Mouse (Mus musculus) liver, adult (tissue): ENCODE measurements around the gene Zfp526.
A peak's percentile ranks its signal among the peaks of the same experiment; 100 is the strongest.

Experiments
- GATA4 ChIP-seq: IDR thresholded peaks from 2 replicates; pipeline ENCODE4 v1.6.1; 2014; ENCODE audit warnings: mild to moderate bottlenecking, low read length; ENCODE audit not compliant: insufficient replicate concordance

The Zfp526 gene

DNA sequence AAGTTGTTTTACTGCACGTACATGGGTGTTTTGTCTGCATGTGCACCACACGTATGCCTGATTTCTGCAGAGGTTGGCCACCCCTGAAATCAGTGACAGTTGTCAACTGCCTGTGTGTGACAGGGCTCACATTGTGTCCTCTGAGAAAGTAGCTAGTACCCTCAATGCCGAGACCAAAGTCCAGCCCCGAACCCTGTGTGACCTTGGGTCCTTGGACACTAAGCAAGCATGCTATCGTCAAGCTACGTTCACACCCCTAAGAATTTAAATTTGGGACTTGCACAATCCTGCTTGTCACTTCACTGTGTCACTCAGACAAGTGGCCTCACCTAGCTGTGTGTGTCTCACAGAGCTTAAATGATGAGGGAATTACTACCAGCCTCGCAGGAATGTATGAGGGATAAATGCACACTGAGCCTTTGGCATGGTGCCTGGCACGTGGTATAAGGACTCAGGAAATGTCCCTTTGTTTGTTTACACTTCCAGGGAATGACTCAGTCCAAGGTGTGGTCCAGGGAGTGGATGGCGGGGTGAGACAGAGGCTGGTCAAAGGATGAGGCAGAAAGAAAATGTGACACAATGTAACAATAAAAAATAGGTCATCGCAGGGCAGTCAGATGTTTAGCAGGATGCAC, 23.7 kb upstream of the Zfp526 start:
- no peak for TF ChIP-seq GATA4

DNA sequence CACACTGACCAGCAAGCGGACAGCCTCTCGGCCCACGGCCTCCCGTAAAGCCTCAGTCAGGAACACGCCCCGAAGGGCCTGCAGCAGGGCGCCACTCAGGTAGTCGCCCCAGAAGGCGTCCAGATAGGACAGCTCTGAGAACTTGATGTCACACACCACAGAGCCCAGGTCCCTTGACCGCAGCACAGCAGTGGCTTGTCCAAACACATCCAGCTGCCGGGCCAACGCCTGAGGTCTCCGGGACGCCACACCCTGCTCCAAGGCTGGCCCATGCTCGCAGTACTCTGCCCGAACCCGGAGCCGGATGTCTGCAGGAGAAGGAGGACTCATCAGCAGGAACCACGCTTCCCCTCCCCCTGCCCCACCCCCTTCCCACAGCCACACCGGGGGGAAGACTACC, 17.6 kb upstream of the Zfp526 start:
- TF ChIP-seq GATA4: no peak

DNA sequence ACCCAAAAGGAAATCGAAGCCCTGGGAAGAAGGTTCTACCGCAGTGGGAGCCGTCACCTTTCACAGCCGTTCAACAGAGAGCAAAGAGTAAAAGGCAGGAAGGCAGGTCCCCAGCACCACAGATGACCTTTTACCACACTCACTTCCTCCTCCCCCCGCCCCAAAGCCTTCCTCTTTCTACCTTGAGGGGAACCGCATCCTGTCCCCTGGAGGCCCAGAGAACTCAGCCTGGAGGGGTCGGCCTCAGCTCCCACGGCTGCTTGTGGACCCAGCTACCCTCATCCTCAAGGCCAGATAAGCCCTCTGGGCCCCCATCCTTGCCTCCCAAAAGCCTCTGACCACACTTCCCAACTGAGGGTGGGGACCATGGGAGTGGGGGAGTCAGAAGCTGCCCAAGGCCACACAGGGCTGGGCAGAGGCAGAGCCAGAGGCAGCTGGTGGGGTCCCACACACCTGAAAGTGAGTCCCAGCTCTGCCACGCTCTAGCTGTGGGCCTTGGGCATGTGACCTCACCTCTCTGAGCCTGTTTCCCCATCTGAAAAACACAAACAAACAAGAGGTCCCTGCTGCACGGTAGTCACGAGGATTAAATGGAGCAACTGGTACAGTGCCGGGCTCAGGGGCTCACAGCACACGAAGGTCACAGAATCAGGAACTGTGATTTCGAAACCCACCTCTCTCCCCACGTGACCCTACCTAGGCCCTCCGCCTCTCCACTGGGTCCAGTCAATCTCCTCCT, 15.7 kb upstream of the Zfp526 start:
- TF ChIP-seq GATA4: no peak

DNA sequence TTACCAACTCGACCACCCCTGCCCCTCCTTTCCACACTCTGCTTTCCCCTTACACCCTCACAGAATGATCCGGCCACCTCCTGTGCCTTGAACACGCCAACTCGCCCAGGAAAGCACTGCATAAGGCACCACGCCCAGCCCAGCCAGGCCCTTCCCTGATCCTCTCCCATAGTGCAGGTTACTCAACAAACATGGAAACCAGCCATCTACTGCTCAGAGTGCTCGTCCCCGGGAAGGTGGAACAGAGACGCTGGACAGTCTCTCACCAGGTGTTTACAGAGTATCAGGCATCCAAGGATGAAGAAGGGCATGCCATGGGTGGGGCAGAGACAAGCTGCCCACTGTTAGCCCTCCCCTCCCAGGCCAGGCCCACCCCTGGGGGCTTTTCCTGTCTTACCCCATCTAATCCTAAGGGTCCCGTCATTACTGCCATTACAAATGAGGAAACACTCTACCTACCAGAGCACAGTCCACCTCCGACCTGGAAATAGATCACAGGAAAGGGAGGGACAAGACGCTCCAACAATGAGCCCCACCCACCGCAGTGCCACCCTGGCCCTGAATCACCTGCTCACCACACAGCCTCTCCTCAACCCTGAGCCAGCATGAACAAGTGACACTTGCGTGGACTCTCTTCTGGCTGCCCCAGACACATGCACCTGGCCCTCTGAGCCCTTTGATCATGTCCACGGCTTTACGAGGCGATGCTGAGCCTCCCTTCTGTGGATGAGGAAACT, 15.0 kb upstream of the Zfp526 start:
- no peak for TF ChIP-seq GATA4

DNA sequence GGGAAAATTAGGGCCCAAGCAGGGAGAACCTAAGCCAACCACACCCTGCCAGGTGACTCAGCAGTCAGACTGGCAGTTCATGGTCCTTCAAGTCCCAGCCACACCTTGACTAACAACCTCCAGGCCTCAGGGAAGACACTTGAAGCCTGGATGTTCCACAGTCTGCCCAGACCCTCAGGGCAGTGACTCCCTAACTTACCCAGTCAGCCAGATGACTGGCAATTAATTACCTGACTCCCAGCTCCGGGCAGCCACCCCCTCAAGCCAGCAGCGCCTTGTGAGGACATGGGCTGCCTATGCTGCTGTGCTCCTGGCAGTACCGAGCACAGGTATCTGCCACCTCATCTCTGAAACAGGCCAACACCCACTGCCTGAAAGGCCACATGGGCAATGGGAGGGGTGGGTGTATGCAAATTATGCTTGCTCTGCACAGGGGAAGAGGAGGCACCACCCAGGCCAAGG, 12.0 kb upstream of the Zfp526 start:
- TF ChIP-seq GATA4: no peak

DNA sequence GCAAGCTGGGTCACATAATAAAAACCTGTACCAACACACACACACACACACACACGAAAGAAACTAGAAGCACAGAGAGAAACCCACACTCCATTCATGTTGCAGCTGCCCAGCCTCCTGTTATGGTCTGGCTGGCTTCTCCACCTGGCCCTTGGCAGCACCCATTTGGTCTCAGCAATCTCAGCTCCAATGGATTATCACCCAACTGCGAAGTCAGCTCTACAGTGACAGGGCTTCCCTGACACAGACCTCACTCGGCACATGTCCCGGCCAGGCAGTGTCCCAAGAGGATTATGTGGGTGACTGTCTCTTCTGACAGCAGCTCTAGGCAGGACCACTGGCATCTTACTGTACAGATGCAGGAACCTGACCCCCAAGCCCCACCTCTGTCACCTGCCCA, 10.7 kb upstream of the Zfp526 start:
- TF ChIP-seq GATA4: no peak

DNA sequence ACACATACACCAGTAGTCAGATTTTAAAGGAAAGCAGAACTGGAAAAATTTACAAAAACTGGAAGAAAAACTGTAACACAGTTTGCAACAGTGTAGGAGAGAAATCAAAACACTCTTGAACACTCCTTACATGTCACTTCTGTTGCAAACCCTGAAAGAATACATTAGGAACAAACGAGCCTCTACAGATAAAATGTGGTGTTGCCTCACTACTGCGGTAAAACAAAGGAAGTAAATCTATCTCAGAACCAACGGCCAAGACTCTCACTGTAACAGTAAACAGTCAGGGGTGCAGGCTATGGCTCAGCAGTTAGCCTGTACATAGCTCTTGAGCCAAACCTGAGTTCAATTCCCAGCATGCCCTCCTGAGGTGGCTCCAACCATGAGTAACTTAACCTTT, 8.1 kb upstream of the Zfp526 start:
- no peak for TF ChIP-seq GATA4

DNA sequence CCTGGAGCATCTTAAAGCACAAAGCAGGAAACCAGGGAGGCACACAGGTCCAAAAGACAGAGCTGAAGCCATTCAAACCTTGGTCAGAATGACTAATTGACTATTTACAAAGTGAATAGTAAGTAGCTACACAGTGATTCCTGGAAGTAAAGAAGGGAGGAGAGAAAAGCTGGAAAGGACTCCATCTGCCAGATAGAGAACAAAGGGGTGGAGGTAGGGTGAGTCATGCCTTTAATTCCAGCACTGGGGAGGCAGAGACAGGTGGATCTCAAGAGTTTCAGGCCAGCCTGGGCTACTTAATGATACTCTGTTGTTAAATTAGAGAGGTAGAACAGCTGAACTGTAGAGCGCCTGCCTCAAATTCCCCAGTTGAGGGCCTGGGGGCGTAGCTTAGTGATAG, 7.1 kb upstream of the Zfp526 start:
- no peak for TF ChIP-seq GATA4

DNA sequence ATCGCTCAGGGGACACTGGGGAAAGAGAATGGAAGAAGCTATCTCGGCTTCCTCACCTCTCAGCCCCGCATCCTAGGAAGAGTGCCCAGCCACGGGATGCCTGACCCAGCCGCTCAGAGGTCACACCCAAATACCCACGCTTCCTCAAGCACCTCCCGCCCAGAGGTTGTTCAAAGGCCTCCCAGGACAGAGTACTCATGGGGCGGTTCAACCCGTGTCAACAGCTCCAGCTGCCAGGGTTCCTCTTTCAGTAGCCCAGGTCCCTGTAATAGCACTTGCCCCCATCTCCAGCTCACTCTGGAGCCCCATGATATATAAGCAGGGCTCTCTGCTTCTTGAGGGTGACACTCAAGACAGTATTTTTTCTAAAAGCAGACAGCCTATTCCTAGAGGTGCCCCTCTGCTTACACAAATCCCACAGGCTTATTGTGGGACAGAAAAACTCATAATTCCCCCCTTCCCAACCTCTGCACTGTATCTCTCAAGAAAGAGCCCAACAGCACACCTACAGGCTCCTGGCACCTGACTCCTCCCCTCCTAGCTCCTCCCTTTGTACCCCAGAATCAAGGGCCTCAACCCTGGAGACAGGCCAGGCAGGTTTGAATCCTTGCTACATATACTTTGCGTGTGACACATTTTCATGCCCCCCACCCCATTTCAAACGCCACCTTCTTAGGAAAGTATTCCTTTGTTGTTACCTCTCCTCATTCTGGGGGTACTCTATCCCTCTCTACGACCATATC, 3.4 kb upstream of the Zfp526 start:
- TF ChIP-seq GATA4: no peak

DNA sequence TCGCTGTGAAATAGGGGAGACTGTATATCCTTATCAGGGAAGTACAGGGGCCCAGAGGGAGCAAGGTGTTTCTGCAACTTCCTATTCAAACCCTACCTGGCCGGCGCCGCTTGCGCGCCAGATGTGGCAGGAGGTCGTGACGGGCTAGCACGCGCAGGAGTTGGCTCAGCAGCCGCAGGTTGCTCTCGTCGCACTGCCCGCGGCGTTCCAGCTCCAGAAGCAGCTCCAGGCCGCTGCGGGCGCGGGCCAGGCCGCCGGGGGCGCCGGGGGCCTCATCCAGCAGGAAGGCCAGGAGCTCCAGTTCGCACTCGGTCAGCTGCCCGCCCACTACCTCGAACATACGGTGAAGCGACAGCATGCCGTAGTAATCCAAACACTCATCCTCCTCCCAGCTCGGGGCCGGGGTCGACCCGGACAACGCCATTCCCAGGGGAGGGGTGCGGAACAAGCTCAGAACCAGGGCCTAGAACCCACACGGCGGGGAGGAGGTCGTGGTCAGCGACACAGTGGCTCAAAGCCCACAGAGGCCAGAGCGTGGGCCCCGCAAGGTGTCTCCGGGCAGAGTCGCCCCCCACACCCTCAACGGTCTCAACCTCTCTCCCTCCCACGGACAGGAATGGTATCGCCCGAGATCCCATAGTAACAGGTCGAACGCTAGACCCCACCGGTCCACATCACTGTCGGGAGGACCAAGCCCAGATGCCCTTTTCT, 2.4 kb upstream of the Zfp526 start:
- no peak for TF ChIP-seq GATA4

DNA sequence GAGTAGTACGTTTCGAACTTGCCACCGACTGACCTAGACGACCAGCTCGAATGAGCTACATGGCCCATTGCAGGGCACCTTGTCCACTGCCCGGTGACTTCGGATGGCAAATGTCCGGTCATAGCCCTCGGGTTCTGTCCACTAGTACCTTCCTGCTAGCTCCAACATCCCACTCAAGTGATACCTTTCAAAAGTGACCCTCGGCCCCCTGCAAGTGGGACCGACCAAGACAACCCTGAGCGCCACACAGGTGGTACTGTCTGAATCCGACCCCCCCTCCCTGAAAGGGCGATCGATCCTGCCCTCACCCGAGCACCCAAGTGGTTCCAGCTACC, 1.8 kb upstream of the Zfp526 start:
- no peak for TF ChIP-seq GATA4

DNA sequence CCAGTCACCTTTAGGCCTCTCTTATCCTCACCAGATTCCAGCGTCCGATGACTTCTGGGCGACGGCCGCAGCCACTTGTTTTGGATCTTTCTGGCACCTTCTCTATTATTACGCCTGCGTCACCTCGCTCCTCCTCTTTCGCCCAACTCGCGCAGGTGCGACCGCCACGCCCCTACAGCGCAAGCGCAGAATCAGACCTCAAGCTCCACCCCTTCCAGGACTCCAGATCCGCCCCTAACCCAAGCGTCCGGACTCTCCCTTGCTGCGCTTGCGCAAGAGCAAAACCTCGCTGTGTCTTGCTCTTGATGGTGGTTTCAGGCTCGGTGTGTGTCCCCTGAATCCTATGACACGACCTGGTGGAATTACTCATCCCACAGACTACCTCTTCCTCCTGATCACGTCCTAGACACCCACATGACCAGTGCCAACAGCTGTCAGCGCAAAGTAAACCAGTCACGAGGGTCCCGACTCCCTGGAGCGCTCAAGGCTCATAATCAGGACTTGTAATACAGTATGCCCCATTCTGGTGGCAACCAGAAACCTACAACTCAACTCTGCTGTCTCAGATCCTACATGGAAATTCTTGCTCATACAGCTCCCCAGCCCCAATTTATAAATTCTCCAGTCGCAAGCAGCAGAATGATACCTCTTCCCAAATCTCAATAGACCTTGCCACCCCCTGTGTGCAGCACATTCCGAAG, 1.3 kb upstream of the Zfp526 start:
- TF ChIP-seq GATA4: peak; percentile 23; the same call in 1 of the 2 replicates

DNA sequence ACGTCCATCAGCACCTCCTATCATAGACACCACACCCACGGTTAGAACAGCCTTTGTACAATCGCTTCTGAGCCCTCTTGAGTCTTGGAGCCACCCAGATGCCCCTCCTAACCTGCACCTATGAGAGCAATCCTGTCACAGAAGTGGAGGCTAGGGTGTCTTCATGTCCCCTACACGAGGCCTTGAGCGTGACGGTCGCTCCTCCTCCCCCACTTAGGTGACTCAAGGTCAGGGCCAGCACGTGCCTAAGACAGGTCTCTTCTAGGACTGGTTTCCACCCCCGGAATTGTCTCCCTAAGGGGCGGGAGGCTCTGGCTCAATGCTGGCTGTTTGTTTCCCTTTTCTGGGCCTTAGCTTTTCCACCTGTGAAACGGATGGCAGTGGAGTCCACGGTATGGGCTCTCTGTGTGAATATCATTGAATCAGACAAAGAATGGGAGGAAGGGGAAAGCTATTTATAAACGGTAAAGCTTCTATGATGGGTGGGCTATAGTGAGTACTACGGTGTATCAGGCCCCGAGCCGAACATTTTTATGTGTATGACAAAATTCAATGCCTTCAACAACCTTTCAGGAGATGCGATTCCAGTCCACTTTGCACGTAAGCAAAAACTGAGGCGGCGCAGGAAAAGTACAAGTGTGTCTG, 646 bp upstream of the Zfp526 start, which contains the start of gene Dedd2:
Gene Dedd2 (minus strand): TSS at position 159 of the 645 bp plus-strand sequence.
- TF ChIP-seq GATA4: no peak

DNA sequence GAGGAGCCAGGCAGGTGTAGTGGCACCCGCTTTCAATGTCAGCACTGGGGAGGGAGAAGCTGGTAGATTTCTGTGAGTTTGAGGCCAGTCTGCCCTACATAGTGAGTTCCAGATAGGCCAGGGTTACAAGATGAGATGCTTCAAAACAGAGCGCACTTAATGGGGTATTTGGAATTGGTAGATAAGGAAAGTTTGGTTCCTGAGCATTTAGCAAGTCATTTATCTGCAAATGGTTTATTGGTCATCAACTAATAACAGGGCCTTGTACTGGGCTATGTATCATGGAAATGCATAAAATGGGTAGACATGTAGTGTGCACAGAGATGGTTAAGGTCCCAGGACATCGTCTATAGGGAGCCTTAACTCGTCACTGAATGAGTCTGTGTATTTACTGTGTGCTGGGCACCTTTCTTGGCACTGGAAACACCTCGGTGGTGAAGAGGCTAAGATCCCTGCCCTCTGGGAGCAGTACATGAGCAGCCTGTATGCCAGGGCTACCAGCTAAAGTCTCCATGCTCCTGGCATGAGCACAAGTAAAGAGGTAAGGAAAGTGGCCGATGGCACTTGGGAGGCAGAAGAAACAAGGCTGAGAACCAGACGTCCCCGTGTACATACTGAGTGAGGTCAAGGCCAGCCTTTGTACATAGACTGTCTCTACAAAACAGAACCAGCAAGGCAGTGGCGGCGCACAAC, 1.2 kb downstream of the Zfp526 start:
- TF ChIP-seq GATA4: no peak
